8 mouse cellular contexts compared by ENCODE assay signal in the genomic region with DNA sequence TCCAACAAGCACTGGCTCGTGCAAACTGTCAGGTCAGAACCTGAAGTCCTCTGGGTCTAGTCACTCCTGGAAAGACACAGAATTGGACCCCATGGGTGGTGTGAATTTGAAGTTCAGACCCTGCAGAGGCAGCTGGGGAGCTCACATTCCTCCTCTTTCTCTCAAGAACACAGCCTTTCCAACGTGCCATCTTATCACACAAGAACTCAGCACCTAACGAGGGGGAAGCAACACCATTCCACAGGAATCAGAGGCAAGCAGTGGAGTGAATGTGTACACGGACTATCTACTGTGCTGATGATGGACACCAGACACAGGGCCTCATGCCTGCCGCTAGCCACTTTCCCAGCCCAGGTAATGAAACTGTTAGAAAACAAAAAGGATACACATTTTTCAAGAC. TPM values are rescaled to one million over a fixed set of nuclear protein-coding genes. Genes with fewer than 3 reads are reported as not detected.
A peak's percentile ranks its signal among the peaks of the same experiment; 100 is the strongest.
DNase-seq lines count a peak whose midpoint lies in the region; ATAC-seq and TF ChIP-seq lines count a peak whose summit lies in the region.

No protein-coding gene starts in this region.

- no peak overlapping the region for H3K9ac ChIP-seq in forebrain, postnatal 0 days
- H3K9ac ChIP-seq in embryonic facial prominence, embryonic 13.5 days = peak overlapping the region; percentile 64
- H3K9ac ChIP-seq in liver, embryonic 14.5 days (replicated peaks) = no peak overlapping the region

- peak overlapping the region; percentile 95; the same call in 1 of the 2 replicates for H3K4me3 ChIP-seq in forebrain, embryonic 10.5 days
- H3K4me3 ChIP-seq in forebrain, postnatal 0 days (ENCODE audit: low read depth, low read length) = no peak overlapping the region
- peak overlapping the region; percentile 17 for H3K4me3 ChIP-seq in left cerebral cortex, adult 2 months
- peak overlapping the region; percentile 96 for H3K4me3 ChIP-seq in embryonic facial prominence, embryonic 13.5 days
- peak overlapping the region; percentile 48 to 85; a peak in 3 of 4 replicates for H3K4me3 ChIP-seq in liver, embryonic 14.5 days (ENCODE audit: insufficient read depth in 1 of 2, low read depth in 2 of 2, low read length in 2 of 2)

- H3K27me3 ChIP-seq in forebrain, embryonic 10.5 days (ENCODE audit: poor library complexity, severe bottlenecking) = no peaks in the 10 kb centered on the region
- H3K27me3 ChIP-seq in forebrain, postnatal 0 days (ENCODE audit: insufficient read depth, low read length) = no peaks in the 10 kb centered on the region
- no peaks in the 10 kb centered on the region for H3K27me3 ChIP-seq in embryonic facial prominence, embryonic 13.5 days
- no peaks in the 10 kb centered on the region for H3K27me3 ChIP-seq in liver, embryonic 14.5 days (ENCODE audit: control insufficient read depth, insufficient read depth, low read length)

- no peaks in the 10 kb centered on the region for H3K9me3 ChIP-seq in forebrain, embryonic 10.5 days
- H3K9me3 ChIP-seq in forebrain, postnatal 0 days (ENCODE audit: low read length) = no peaks in the 10 kb centered on the region
- H3K9me3 ChIP-seq in embryonic facial prominence, embryonic 13.5 days = no peaks in the 10 kb centered on the region
- no peaks in the 10 kb centered on the region for H3K9me3 ChIP-seq in liver, embryonic 14.5 days (ENCODE audit: control insufficient read depth, low read length)

- H3K4me2 ChIP-seq in forebrain, postnatal 0 days (ENCODE audit: low read depth) = no peak overlapping the region
- peak overlapping the region; percentile 95 for H3K4me2 ChIP-seq in embryonic facial prominence, embryonic 13.5 days
- H3K4me2 ChIP-seq in liver, embryonic 14.5 days (ENCODE audit: low read depth) = peak overlapping the region; percentile 100

- no peak for ATAC-seq in forebrain, postnatal 0 days
- ATAC-seq in embryonic facial prominence, embryonic 13.5 days (ENCODE audit: insufficient number of reproducible peaks, insufficient read depth, low FRiP score, low TSS enrichment, low read depth) = no peak
- no peak for ATAC-seq in liver, embryonic 14.5 days (ENCODE audit: insufficient read depth)
- no peak for ATAC-seq in activated CD4-positive, CD25-positive, alpha-beta regulatory T cell, adult 4 months

- no peak for TF ChIP-seq EP300 in liver, embryonic 14.5 days (IDR thresholded peaks at IDR 0.05; ENCODE audit: low read depth)

- H3K4me1 ChIP-seq in forebrain, embryonic 10.5 days = peaks cover 26% of the 10 kb centered on the region
- peaks cover 6% of the 10 kb centered on the region; the same call in 1 of the 2 replicates for H3K4me1 ChIP-seq in forebrain, postnatal 0 days (ENCODE audit: insufficient read depth)
- peaks cover 30% of the 10 kb centered on the region for H3K4me1 ChIP-seq in embryonic facial prominence, embryonic 13.5 days
- peaks cover 13 to 17% of the 10 kb centered on the region in 2 experiments for H3K4me1 ChIP-seq in liver, embryonic 14.5 days (replicated peaks; ENCODE audit: control insufficient read depth in 2 of 2, insufficient read depth in 2 of 2, low read length in 1 of 2)

- H3K27ac ChIP-seq in forebrain, embryonic 10.5 days = no peak overlapping the region
- H3K27ac ChIP-seq in forebrain, postnatal 0 days (ENCODE audit: low read depth, low read length) = no peak overlapping the region
- no peak overlapping the region for H3K27ac ChIP-seq in left cerebral cortex, adult 2 months
- H3K27ac ChIP-seq in embryonic facial prominence, embryonic 13.5 days = no peak overlapping the region
- H3K27ac ChIP-seq in liver, embryonic 14.5 days = no peak overlapping the region

- intact Hi-C loops in left cerebral cortex, adult 2 months (cut with DNase I) = loop anchor here (10.0 kb wide), 1 partner anchor 622 kb away; no protein-coding TSS in a partner anchor
- intact Hi-C loops in left cerebral cortex, postnatal 14 days (cut with DNase I) = no loop called here

- DNase-seq in forebrain, embryonic 10.5 days (ENCODE audit: extremely low spot score, low spot score) = no peak
- no peak for DNase-seq in forebrain, postnatal 0 days
- no peak for DNase-seq in left cerebral cortex, adult 2 months (ENCODE audit: extremely low spot score in 1 of 2, low spot score in 2 of 2)
- no peak for DNase-seq in left cerebral cortex, postnatal 14 days (ENCODE audit: low spot score in 2 of 2)
- no peak for DNase-seq in liver, embryonic 14.5 days (ENCODE audit: low read depth in 3 of 3, low spot score in 3 of 3)
- DNase-seq in adrenal gland, postnatal 36 days = no peak

- peaks cover 52% of the 10 kb centered on the region for H3K36me3 ChIP-seq in forebrain, embryonic 10.5 days (replicated peaks)
- H3K36me3 ChIP-seq in forebrain, postnatal 0 days (ENCODE audit: insufficient read depth) = peaks cover 35% of the 10 kb centered on the region
- peaks cover 48% of the 10 kb centered on the region for H3K36me3 ChIP-seq in embryonic facial prominence, embryonic 13.5 days
- H3K36me3 ChIP-seq in liver, embryonic 14.5 days (replicated peaks; ENCODE audit: control insufficient read depth, insufficient read depth, low read depth) = peaks cover 41% of the 10 kb centered on the region

- TF ChIP-seq CTCF in forebrain, postnatal 0 days (IDR thresholded peaks at IDR 0.05; ENCODE audit: low read depth) = no peak
- no peak for TF ChIP-seq CTCF in left cerebral cortex, adult 2 months (IDR thresholded peaks at IDR 0.05)
- TF ChIP-seq CTCF in liver, embryonic 14.5 days (IDR thresholded peaks at IDR 0.05; ENCODE audit: low read depth) = no peak

- 79% methylated on average over 5 of the region's 5 CpGs for WGBS in forebrain, embryonic 10.5 days
- WGBS in forebrain, postnatal 0 days = 60% methylated on average over 5 of the region's 5 CpGs
- 75% methylated on average over 5 of the region's 5 CpGs for WGBS in embryonic facial prominence, embryonic 13.5 days
- WGBS in liver, embryonic 14.5 days (ENCODE audit: insufficient replicate concordance) = 58% methylated on average over 5 of the region's 5 CpGs

RNA-seq across cellular contexts. Expression of gene Sec61a1, which starts 2.0 kb away (rescaled TPM):
- 211 and 220 TPM in 2 replicates for polyA plus RNA-seq in forebrain, embryonic 10.5 days (2016; fragmentation: Nextera tagmentation; extraction: Ambion mirVana)
- total RNA-seq in forebrain, postnatal 0 days (2014; rRNA removed) = 150 and 191 TPM in 2 replicates
- polyA plus RNA-seq in forebrain, postnatal 0 days (2015; fragmentation: Nextera tagmentation; extraction: Ambion mirVana) = 118 and 125 TPM in 2 replicates
- total RNA-seq in left cerebral cortex, adult 2 months (2021) = 10 to 100 TPM; 81.4 to 82.0 TPM
- total RNA-seq in left cerebral cortex, postnatal 14 days (2021) = 100 to 1,000 TPM; 103 to 112 TPM
- polyA plus RNA-seq in embryonic facial prominence, embryonic 13.5 days (2015; fragmentation: Nextera tagmentation; extraction: Ambion mirVana) = 249 and 250 TPM in 2 replicates
- 66.9 and 67.7 TPM in 2 replicates for polyA plus RNA-seq in liver, embryonic 14.5 days (2012; rRNA removed)
- polyA plus RNA-seq in liver, embryonic 14.5 days (2014; fragmentation: Nextera tagmentation; extraction: Ambion mirVana) = 86.9 and 90.0 TPM in 2 replicates
- 100 to 1,000 TPM; 183 to 192 TPM for polyA plus RNA-seq in activated CD4-positive, CD25-positive, alpha-beta regulatory T cell, adult 4 months (2017; shearing (Covaris generic))
- 100 to 1,000 TPM; 214 to 229 TPM for total RNA-seq in adrenal gland, postnatal 36 days (2021)

RNA-seq across cellular contexts. Expression of gene Ruvbl1, which starts 51.5 kb away (rescaled TPM):
- 221 TPM in 2 replicates for polyA plus RNA-seq in forebrain, embryonic 10.5 days (2016; fragmentation: Nextera tagmentation; extraction: Ambion mirVana)
- 56.7 and 59.2 TPM in 2 replicates for total RNA-seq in forebrain, postnatal 0 days (2014; rRNA removed)
- 78.9 and 82.8 TPM in 2 replicates for polyA plus RNA-seq in forebrain, postnatal 0 days (2015; fragmentation: Nextera tagmentation; extraction: Ambion mirVana)
- total RNA-seq in left cerebral cortex, adult 2 months (2021) = 10 to 100 TPM; 38.6 to 39.3 TPM
- total RNA-seq in left cerebral cortex, postnatal 14 days (2021) = 10 to 100 TPM; 36.2 to 37.1 TPM
- 148 and 158 TPM in 2 replicates for polyA plus RNA-seq in embryonic facial prominence, embryonic 13.5 days (2015; fragmentation: Nextera tagmentation; extraction: Ambion mirVana)
- 33.8 and 49.1 TPM in 2 replicates for polyA plus RNA-seq in liver, embryonic 14.5 days (2012; rRNA removed)
- polyA plus RNA-seq in liver, embryonic 14.5 days (2014; fragmentation: Nextera tagmentation; extraction: Ambion mirVana) = 72.6 and 79.8 TPM in 2 replicates
- polyA plus RNA-seq in activated CD4-positive, CD25-positive, alpha-beta regulatory T cell, adult 4 months (2017; shearing (Covaris generic)) = 10 to 100 TPM; 52.0 to 75.2 TPM
- 10 to 100 TPM; 32.4 to 35.2 TPM for total RNA-seq in adrenal gland, postnatal 36 days (2021)
